In genomic region chr11:106821397-106821796, GRCm38 (mm10) we compare ENCODE assay signal across 11 mouse cellular contexts. TPM values are rescaled to one million over a fixed set of nuclear protein-coding genes. Genes with fewer than 3 reads are reported as not detected.
DNase-seq lines count a peak whose midpoint lies in the region; ATAC-seq and TF ChIP-seq lines count a peak whose summit lies in the region.
"Had no signal": no experiment of that assay in that cellular context is flagged by ENCODE, and none has a peak within 500 bp of the region (broad histone marks: within the 10 kb centered on the region; RNA-seq: fewer than 3 reads in every experiment).

No protein-coding gene starts in this region.

- no peak overlapping the region for H3K4me3 ChIP-seq in gastrocnemius, adult 2 months
- no peak overlapping the region for H3K4me3 ChIP-seq in kidney, embryonic 15.5 days (replicated peaks)
- no peak overlapping the region for H3K4me3 ChIP-seq in neural tube, embryonic 14.5 days (ENCODE audit: low read depth, low read length)
- H3K4me3 ChIP-seq: hindbrain, embryonic 10.5 days; neural tube, embryonic 13.5 days had no signal

- no peaks in the 10 kb centered on the region for H3K27me3 ChIP-seq in kidney, embryonic 15.5 days
- H3K27me3 ChIP-seq in neural tube, embryonic 14.5 days (ENCODE audit: control insufficient read depth, insufficient read depth, low read length) = no peaks in the 10 kb centered on the region
- H3K27me3 ChIP-seq: neural tube, embryonic 13.5 days had no signal

- H3K9me3 ChIP-seq in kidney, embryonic 15.5 days (replicated peaks) = no peaks in the 10 kb centered on the region
- H3K9me3 ChIP-seq in neural tube, embryonic 14.5 days (ENCODE audit: control insufficient read depth, low read length) = no peaks in the 10 kb centered on the region
- H3K9me3 ChIP-seq: hindbrain, embryonic 10.5 days; neural tube, embryonic 13.5 days had no signal

- no peak for DNase-seq in gastrocnemius, adult 2 months
- no peak for DNase-seq in gastrocnemius, postnatal 36 days
- DNase-seq in kidney, postnatal 25 days = no peak
- no peak for DNase-seq in neural tube, embryonic 10.5 days (ENCODE audit: extremely low spot score, low spot score)
- DNase-seq in ovary, adult 18-20 months (ENCODE audit: low spot score) = no peak
- DNase-seq: retina, postnatal 1 day had no signal

- 0 out of 2 replicates have a peak, but pooled peaks cover 6% of the 10 kb centered on the region for H3K4me1 ChIP-seq in kidney, embryonic 15.5 days
- H3K4me1 ChIP-seq in neural tube, embryonic 14.5 days (ENCODE audit: control insufficient read depth, insufficient read depth, low read length) = 0 out of 2 replicates have a peak, but pooled peaks cover 2% of the 10 kb centered on the region
- H3K4me1 ChIP-seq: hindbrain, embryonic 10.5 days had no signal

- no peak for TF ChIP-seq CTCF in gastrocnemius, adult 2 months (IDR thresholded peaks at IDR 0.05)

- H3K4me2 ChIP-seq in kidney, embryonic 15.5 days = no peak overlapping the region
- no peak overlapping the region for H3K4me2 ChIP-seq in neural tube, embryonic 14.5 days (ENCODE audit: low read depth, low read length)
- H3K4me2 ChIP-seq: neural tube, embryonic 13.5 days had no signal

- peaks cover 87% of the 10 kb centered on the region for H3K36me3 ChIP-seq in kidney, embryonic 15.5 days
- peaks cover 26% of the 10 kb centered on the region; the same call in 1 of the 2 replicates for H3K36me3 ChIP-seq in neural tube, embryonic 14.5 days (ENCODE audit: control insufficient read depth, insufficient read depth, low read length)

- no peak overlapping the region for H3K9ac ChIP-seq in kidney, embryonic 15.5 days
- H3K9ac ChIP-seq in neural tube, embryonic 14.5 days (replicated peaks; ENCODE audit: low read depth, low read length) = no peak overlapping the region
- H3K9ac ChIP-seq: neural tube, embryonic 13.5 days had no signal

- peak overlapping the region; percentile 57 for H3K27ac ChIP-seq in gastrocnemius, adult 2 months
- peak overlapping the region; percentile 48; the same call in 1 of the 2 replicates for H3K27ac ChIP-seq in kidney, embryonic 15.5 days
- peak overlapping the region; percentile 2; the same call in 1 of the 2 replicates for H3K27ac ChIP-seq in neural tube, embryonic 14.5 days (ENCODE audit: low read depth, low read length)
- H3K27ac ChIP-seq: hindbrain, embryonic 10.5 days; neural tube, embryonic 13.5 days had no signal

- intact Hi-C loops in gastrocnemius, adult 2 months (cut with DNase I) = no loop called here
- intact Hi-C loops in gastrocnemius, postnatal 36 days (cut with DNase I) = no loop called here

- ATAC-seq in kidney, embryonic 15.5 days (replicated peaks; ENCODE audit: low FRiP score) = no peak
- no peak for ATAC-seq in neural tube, embryonic 14.5 days (ENCODE audit: low read depth)
- ATAC-seq: forebrain, embryonic 14.5 days had no signal

- 78% methylated on average over 6 of the region's 6 CpGs for WGBS in kidney, embryonic 15.5 days
- WGBS in neural tube, embryonic 14.5 days = 86% methylated on average over 6 of the region's 6 CpGs

RNA-seq across cellular contexts. Expression of gene Cep95, which starts 32.3 kb away (rescaled TPM):
- total RNA-seq in gastrocnemius, adult 2 months (2021) = 1 to 10 TPM; 3.7 to 5.6 TPM
- 1 to 10 TPM; 3.1 to 3.9 TPM for total RNA-seq in gastrocnemius, postnatal 36 days (2021)
- 21.7 and 22.0 TPM in 2 replicates for polyA plus RNA-seq in kidney, embryonic 15.5 days (2015; fragmentation: Nextera tagmentation; extraction: Ambion mirVana)
- 15.1 and 18.9 TPM in 2 replicates for polyA plus RNA-seq in neural tube, embryonic 14.5 days (2014; fragmentation: Nextera tagmentation; extraction: Ambion mirVana)

RNA-seq across cellular contexts. Expression of gene Ddx5, which starts 32.4 kb away (rescaled TPM):
- 100 to 1,000 TPM; 261 to 265 TPM for total RNA-seq in gastrocnemius, adult 2 months (2021)
- 100 to 1,000 TPM; 185 to 233 TPM for total RNA-seq in gastrocnemius, postnatal 36 days (2021)
- polyA plus RNA-seq in kidney, embryonic 15.5 days (2015; fragmentation: Nextera tagmentation; extraction: Ambion mirVana) = 344 and 366 TPM in 2 replicates
- polyA plus RNA-seq in neural tube, embryonic 14.5 days (2014; fragmentation: Nextera tagmentation; extraction: Ambion mirVana) = 447 and 486 TPM in 2 replicates

RNA-seq across cellular contexts. Expression of gene Polg2, which starts 42.1 kb away (rescaled TPM):
- total RNA-seq in gastrocnemius, adult 2 months (2021) = 1 to 10 TPM; 2.4 to 3.3 TPM
- 1 to 10 TPM; 3.1 to 3.2 TPM for total RNA-seq in gastrocnemius, postnatal 36 days (2021)
- 10.2 and 12.1 TPM in 2 replicates for polyA plus RNA-seq in kidney, embryonic 15.5 days (2015; fragmentation: Nextera tagmentation; extraction: Ambion mirVana)
- polyA plus RNA-seq in neural tube, embryonic 14.5 days (2014; fragmentation: Nextera tagmentation; extraction: Ambion mirVana) = 10.3 and 10.4 TPM in 2 replicates

Comparison
In these comparisons a context has a peak if more than half of its experiments do, and no peak if none do; other contexts are left out.
1. H3K27ac ChIP-seq: peak in every context shown above with its lines; median percentile 57 in gastrocnemius, adult 2 months; 48 in kidney, embryonic 15.5 days; 2 in neural tube, embryonic 14.5 days.